ENCODE assay signal across 28 mouse cellular contexts in genomic region chr15:57545141-57545540, GRCm38 (mm10).
DNase-seq lines count a peak whose midpoint lies in the region; ATAC-seq and TF ChIP-seq lines count a peak whose summit lies in the region.
"Had no signal": no experiment of that assay in that cellular context is flagged by ENCODE, and none has a peak within 500 bp of the region (broad histone marks: within the 10 kb centered on the region; RNA-seq: fewer than 3 reads in every experiment).

No protein-coding gene starts in this region.

- peak; percentile 31 for DNase-seq in embryo, embryonic 10 days (ENCODE audit: low spot score)
- DNase-seq in embryo, embryonic 9.5 days (ENCODE audit: extremely low spot score): no peak
- DNase-seq in kidney, postnatal 4 days: no peak
- DNase-seq in kidney, postnatal 0 days (ENCODE audit: low spot score): peak; percentile 82
- DNase-seq in kidney, postnatal 10 days: no peak
- DNase-seq in mesoderm, embryonic 11.5 days (ENCODE audit: low read depth, low spot score): peak; percentile 23
- DNase-seq: adrenal gland, adult 8-10 months; adrenal gland, postnatal 14 days; B cell, adult 2 months; cerebellum, adult 11 months; cerebellum, adult 18-20 months; cerebellum, adult 8-10 months; cerebellum, adult 9-11 months; cerebellum, postnatal 14 days; cerebellum, postnatal 36 days had no signal

- H3K4me3 ChIP-seq in kidney, embryonic 15.5 days (replicated peaks): no peak overlapping the region
- no peak overlapping the region for H3K4me3 ChIP-seq in kidney, postnatal 0 days (replicated peaks; ENCODE audit: low read depth, low read length)
- H3K4me3 ChIP-seq: embryonic facial prominence, embryonic 13.5 days; embryonic facial prominence, embryonic 15.5 days; erythroblast, embryonic 14.5 days; forebrain, embryonic 10.5 days; forebrain, embryonic 12.5 days had no signal

- no peaks in the 10 kb centered on the region for H3K36me3 ChIP-seq in kidney, embryonic 15.5 days
- H3K36me3 ChIP-seq in kidney, postnatal 0 days (ENCODE audit: insufficient read depth, low read length): no peaks in the 10 kb centered on the region
- H3K36me3 ChIP-seq: embryonic facial prominence, embryonic 13.5 days; embryonic facial prominence, embryonic 15.5 days; forebrain, embryonic 10.5 days; forebrain, embryonic 12.5 days; G1E had no signal

- 0 out of 2 replicates have a peak overlapping the region, but pooled peaks have one; percentile 43 for H3K27ac ChIP-seq in kidney, embryonic 15.5 days
- no peak overlapping the region for H3K27ac ChIP-seq in kidney, postnatal 0 days
- H3K27ac ChIP-seq: embryonic facial prominence, embryonic 13.5 days; embryonic facial prominence, embryonic 15.5 days; forebrain, embryonic 10.5 days; forebrain, embryonic 12.5 days had no signal

- WGBS in kidney, embryonic 15.5 days: 30% methylated on average over 4 of the region's 4 CpGs
- WGBS in kidney, postnatal 0 days: 41% methylated on average over 4 of the region's 4 CpGs

- H3K4me1 ChIP-seq in kidney, embryonic 15.5 days: no peaks in the 10 kb centered on the region
- no peaks in the 10 kb centered on the region for H3K4me1 ChIP-seq in kidney, postnatal 0 days (replicated peaks; ENCODE audit: insufficient read depth, low read length)
- H3K4me1 ChIP-seq: embryonic facial prominence, embryonic 13.5 days; embryonic facial prominence, embryonic 15.5 days; forebrain, embryonic 12.5 days had no signal

- H3K27me3 ChIP-seq in kidney, embryonic 15.5 days: no peaks in the 10 kb centered on the region
- no peaks in the 10 kb centered on the region for H3K27me3 ChIP-seq in kidney, postnatal 0 days (ENCODE audit: insufficient read depth, low read length)
- H3K27me3 ChIP-seq: CH12.LX; embryonic facial prominence, embryonic 13.5 days; embryonic facial prominence, embryonic 15.5 days; forebrain, embryonic 12.5 days had no signal

- no peak for TF ChIP-seq CTCF in kidney, postnatal 0 days (IDR thresholded peaks at IDR 0.05; ENCODE audit: low read depth)

- H3K9ac ChIP-seq in kidney, embryonic 15.5 days: no peak overlapping the region
- no peak overlapping the region for H3K9ac ChIP-seq in kidney, postnatal 0 days (ENCODE audit: low read depth, low read length)
- H3K9ac ChIP-seq: embryonic facial prominence, embryonic 13.5 days; embryonic facial prominence, embryonic 15.5 days; forebrain, embryonic 12.5 days had no signal

- no peaks in the 10 kb centered on the region for H3K9me3 ChIP-seq in kidney, embryonic 15.5 days (replicated peaks)
- no peaks in the 10 kb centered on the region for H3K9me3 ChIP-seq in kidney, postnatal 0 days (replicated peaks; ENCODE audit: low read length)
- H3K9me3 ChIP-seq: embryonic facial prominence, embryonic 13.5 days; embryonic facial prominence, embryonic 15.5 days; forebrain, embryonic 10.5 days; forebrain, embryonic 12.5 days; G1E had no signal

- H3K4me2 ChIP-seq in kidney, embryonic 15.5 days: no peak overlapping the region
- no peak overlapping the region for H3K4me2 ChIP-seq in kidney, postnatal 0 days (ENCODE audit: low read length)
- H3K4me2 ChIP-seq: embryonic facial prominence, embryonic 13.5 days; embryonic facial prominence, embryonic 15.5 days; forebrain, embryonic 12.5 days had no signal

- peak; percentile 95 for ATAC-seq in kidney, embryonic 15.5 days (replicated peaks; ENCODE audit: low FRiP score)
- peak; percentile 90 for ATAC-seq in kidney, postnatal 0 days (replicated peaks; ENCODE audit: low FRiP score, low read depth)
- ATAC-seq: activated CD4-positive, CD25-positive, alpha-beta regulatory T cell, adult 4 months; CD4-positive, CD25-positive, alpha-beta regulatory T cell, adult 4 months; forebrain, embryonic 14.5 days; forebrain, embryonic 16.5 days; Patski had no signal

Comparison
In these comparisons a context has a peak if more than half of its experiments do, and no peak if none do; other contexts are left out.
1. DNase-seq: peak in embryo, embryonic 10 days (single experiment), kidney, postnatal 0 days (single experiment) and mesoderm, embryonic 11.5 days (single experiment); none in embryo, embryonic 9.5 days (single experiment), kidney, postnatal 4 days (0 of 2) and kidney, postnatal 10 days (single experiment).